Mouse (Mus musculus) lung, adult 2 months (tissue): Measurements from ENCODE around the gene Serpina11. TPM values are rescaled to one million over a fixed set of nuclear protein-coding genes. Genes with fewer than 3 reads are reported as not detected.

Experiments used
- DNase-seq: peaks from one replicate; pipeline ENCODE4 v3.0.0; 2022
- H3K4me1 ChIP-seq: fragments of 200-500 bp; 2 replicates; pipeline ENCODE4 v1.6.1; 2011; ENCODE audit warnings: low read length; ENCODE audit not compliant: control insufficient read depth, insufficient read depth
- H3K4me3 ChIP-seq: fragments of 200-500 bp; replicated peaks from 2 replicates; pipeline ENCODE3; 2011; ENCODE audit warnings: low read depth, mild to moderate bottlenecking, control low read depth, low read length; ENCODE audit errors: extremely low read depth
- CTCF ChIP-seq: fragments of 200-500 bp; IDR thresholded peaks from 2 replicates; pipeline ENCODE4 v1.5.1; 2011; ENCODE audit warnings: mild to moderate bottlenecking, low read length, control low read depth; ENCODE audit not compliant: insufficient read depth
- POLR2A ChIP-seq: fragments of 200-500 bp; IDR thresholded peaks from 2 replicates; pipeline ENCODE4 v1.6.1; 2011; ENCODE audit warnings: low read depth, mild to moderate bottlenecking, control low read depth, low read length, borderline replicate concordance; ENCODE audit errors: extremely low read depth
- WGBS: fragments of 180-500 bp; shearing (Covaris S2); methylation state at CpG from one replicate; pipeline ENCODE4 v1.1.7; 2018; 5-methylcytosine and 5-hydroxymethylcytosine counted together
- polyA plus RNA-seq: library from polyadenylated mRNA; depleted of rRNA; stranded (reverse); fragments of >200 nt; gene quantifications from 2 replicates; pipeline ENCODE4 v1.2.3, GENCODE M21; 2012; rRNA removed

Gene Serpina11
- 0.15 TPM in 1 of 2 replicates, not detected in the other for polyA plus RNA-seq

DNA sequence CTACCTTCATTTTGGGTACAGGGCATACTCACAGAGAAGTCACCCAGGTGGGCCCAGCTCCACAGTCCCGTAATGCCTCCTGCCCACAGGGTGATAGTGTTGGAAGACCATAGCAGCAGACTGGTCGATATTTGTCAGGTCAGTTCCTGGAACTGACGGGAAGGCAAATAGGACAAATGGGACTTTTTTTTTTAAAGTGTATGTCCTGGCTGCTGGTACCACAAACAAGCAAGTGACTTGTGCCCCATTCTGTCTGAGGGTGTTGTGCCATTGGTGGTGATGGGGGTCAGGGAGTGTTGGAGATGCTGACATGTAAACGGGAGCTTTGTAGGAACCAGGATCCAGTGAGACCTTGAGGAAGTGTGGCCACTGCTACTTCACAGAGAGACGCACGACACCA, at the start of gene Serpina11:
Gene Serpina11, minus strand, starts transcription at position 101 of the 400 bp plus-strand sequence.
- H3K4me1 ChIP-seq: no peaks in the 10 kb centered on the region
- no peak within 1 kb of the TSS for H3K4me3 ChIP-seq
- TF ChIP-seq POLR2A (no peak), CTCF (no peak)
- WGBS: 76% methylated on average over 6 of the region's 6 CpGs
- no peak for DNase-seq

DNA sequence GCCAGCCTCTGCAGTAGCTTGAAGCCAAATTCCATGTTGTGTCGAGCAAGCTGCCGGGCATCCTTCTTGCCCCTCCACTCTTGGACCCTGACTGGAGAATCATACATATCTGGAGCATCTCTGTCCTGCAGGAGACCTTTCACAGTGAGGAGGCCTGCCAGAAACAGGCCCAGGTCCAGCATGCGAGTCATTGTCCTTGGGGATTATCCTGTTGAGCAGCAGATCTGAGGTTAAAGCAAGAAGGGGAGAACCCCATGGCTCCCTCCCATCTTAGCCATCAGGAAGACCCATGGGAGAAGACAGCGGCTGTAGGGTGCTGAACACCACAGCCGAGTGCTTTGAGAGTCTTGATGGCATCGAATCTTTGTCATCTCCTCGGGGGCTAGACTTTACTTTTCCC, 48.4 kb upstream of the Serpina11 start:
- WGBS: 89% methylated on average over 7 of the region's 7 CpGs
- H3K4me3 ChIP-seq: no peak overlapping the region
- no peak for DNase-seq
- TF ChIP-seq CTCF: no peak
- TF ChIP-seq POLR2A: no peak
- no peaks in the 10 kb centered on the region for H3K4me1 ChIP-seq

- TF ChIP-seq CTCF: no peak
- TF ChIP-seq POLR2A: no peak
- 100% methylated on average over 1 of the region's 1 CpGs for WGBS
- no peak for DNase-seq
- no peak overlapping the region for H3K4me3 ChIP-seq
- H3K4me1 ChIP-seq: no peaks in the 10 kb centered on the region
Measured at GRCm38 (mm10) chr12:104033752-104034151, 44.0 kb upstream of the Serpina11 start.

- peak; percentile 59 for TF ChIP-seq CTCF
- TF ChIP-seq POLR2A: no peak
- no peak overlapping the region for H3K4me3 ChIP-seq
- 43% methylated on average over 8 of the region's 8 CpGs for WGBS
- peak; percentile 28 for DNase-seq
- H3K4me1 ChIP-seq: no peaks in the 10 kb centered on the region
Measured at GRCm38 (mm10) chr12:104029986-104030385, 40.2 kb upstream of the Serpina11 start.

DNA sequence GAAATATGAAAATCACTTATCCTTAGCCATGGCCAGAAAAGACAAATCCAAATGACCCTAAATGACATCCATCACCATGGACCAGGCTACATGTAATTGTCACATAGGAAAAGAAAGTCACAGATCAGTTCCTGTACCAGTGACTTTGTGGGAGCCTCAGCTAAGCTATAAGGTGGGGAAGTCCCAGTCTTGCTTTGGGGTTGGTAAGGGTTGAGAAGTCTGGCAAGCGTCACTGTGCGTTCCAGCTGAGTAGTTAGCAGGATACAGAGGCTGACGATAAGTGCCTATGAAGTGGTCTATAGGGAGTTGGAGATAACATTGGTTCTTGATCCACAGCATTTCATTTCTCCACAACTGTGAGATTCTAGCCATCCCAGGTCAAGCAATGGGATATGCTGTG, 25.5 kb upstream of the Serpina11 start:
- no peak for DNase-seq
- WGBS: 64% methylated on average over 3 of the region's 3 CpGs
- Histone ChIP-seq H3K4me1 (no peaks in the 10 kb centered on the region), H3K4me3 (no peak overlapping the region)
- TF ChIP-seq CTCF: no peak
- TF ChIP-seq POLR2A: no peak

DNA sequence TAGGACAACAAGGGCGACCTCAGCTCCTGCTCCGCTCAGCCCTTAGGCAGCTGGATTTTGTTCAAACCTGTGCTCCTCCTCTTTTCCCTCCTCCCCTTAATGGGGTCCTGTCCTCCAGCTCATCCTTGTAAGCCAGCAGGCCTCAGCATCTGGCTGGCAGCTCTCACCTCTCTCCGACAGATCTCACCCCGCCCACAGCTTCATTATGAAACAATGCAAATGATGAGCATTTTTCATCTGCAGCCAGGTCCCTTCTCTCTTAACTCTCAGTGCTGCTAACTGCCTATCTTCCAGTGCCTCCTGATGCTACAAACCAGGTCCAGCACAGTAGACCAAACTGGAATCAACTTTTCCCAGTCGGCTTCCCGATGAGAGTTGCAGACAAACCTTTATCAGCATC, 23.9 kb upstream of the Serpina11 start, which contains the start of gene Serpina9:
Gene Serpina9, minus strand, starts transcription at position 136 of the 400 bp plus-strand sequence.
- Histone ChIP-seq H3K4me1 (no peaks in the 10 kb centered on the region), H3K4me3 (no peak within 1 kb of the TSS)
- WGBS: 83% methylated on average over 6 of the region's 6 CpGs
- no peak for TF ChIP-seq CTCF
- no peak for DNase-seq

DNA sequence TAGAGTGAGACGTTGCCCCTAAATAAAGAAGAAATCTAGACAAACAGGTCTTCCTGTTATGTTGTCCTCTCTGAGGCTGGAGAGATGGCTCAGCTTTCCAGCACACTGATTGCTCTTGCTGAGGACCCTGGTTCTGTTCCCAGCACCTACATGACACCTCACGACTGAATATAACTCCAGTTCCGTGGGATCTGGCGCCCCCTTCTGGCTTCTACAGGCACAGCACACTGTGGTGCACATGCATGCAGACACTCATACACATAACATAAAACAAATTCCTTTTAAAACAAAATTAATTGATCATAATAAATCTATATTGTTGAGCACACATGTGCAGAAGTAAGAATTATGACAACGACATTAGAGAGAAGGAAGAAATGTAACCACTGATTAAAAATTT, 14.9 kb upstream of the Serpina11 start:
- 84% methylated on average over 5 of the region's 5 CpGs for WGBS
- no peak for DNase-seq
- TF ChIP-seq CTCF: no peak
- no peak for TF ChIP-seq POLR2A
- H3K4me1 ChIP-seq: peaks cover 9% of the 10 kb centered on the region; the same call in 1 of the 2 replicates
- H3K4me3 ChIP-seq: no peak overlapping the region

DNA sequence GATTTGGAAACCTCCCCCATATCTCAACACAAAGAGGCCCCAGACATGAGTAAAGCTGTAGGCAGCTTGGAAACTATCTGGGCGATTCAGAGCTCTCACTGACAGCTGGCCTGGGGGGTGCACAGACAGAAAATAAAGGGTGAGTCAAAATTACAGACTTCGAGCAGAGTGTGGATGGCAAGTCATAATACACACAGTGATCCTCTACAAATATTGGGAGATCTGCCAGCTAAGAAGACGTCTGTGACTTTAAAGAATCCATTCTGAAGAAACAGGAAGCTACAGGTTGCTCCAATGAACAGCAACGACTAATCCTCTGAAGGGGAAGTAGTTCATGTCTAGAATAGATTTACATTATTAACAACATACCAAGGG, 13.5 kb upstream of the Serpina11 start:
- TF ChIP-seq POLR2A (no peak), CTCF (no peak)
- 16% methylated on average over 4 of the region's 4 CpGs for WGBS
- no peak for DNase-seq

GRCm38 (mm10) chr12:104002569-104003237, 12.9 kb upstream of the Serpina11 start:
- WGBS: 32% methylated on average over 10 of the region's 10 CpGs
- TF ChIP-seq POLR2A: no peak
- Histone ChIP-seq H3K4me1 (peaks cover 9% of the 10 kb centered on the region; the same call in 1 of the 2 replicates), H3K4me3 (no peak overlapping the region)
- peak; percentile 48 for DNase-seq

More for the DNA sequence above, 13.5 kb upstream of the Serpina11 start:
- Histone ChIP-seq H3K4me1 (peaks cover 9% of the 10 kb centered on the region; the same call in 1 of the 2 replicates), H3K4me3 (no peak overlapping the region)

DNA sequence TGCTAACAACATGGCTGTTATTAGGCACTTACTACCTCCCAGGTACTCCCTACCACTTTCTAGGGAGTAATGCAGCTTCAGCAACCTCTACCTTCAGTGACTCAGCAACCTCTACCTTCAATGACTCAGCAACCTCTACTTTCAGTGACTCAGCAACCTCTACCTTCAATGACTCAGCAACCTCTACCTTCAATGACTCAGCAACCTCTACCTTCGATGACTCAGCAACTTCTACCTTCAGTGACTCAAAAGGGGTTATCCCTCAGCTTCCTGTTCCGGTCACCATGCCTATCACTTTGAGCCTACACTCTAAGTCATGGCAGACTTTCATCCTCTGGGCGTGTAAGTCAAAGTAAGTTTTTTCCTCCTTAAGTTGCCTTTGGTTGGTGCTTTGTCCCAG, 10.8 kb upstream of the Serpina11 start:
- WGBS: 88% methylated on average over 3 of the region's 3 CpGs
- no peak for DNase-seq
- Histone ChIP-seq H3K4me1 (peaks cover 9% of the 10 kb centered on the region; the same call in 1 of the 2 replicates), H3K4me3 (no peak overlapping the region)
- TF ChIP-seq CTCF: no peak
- no peak for TF ChIP-seq POLR2A

DNA sequence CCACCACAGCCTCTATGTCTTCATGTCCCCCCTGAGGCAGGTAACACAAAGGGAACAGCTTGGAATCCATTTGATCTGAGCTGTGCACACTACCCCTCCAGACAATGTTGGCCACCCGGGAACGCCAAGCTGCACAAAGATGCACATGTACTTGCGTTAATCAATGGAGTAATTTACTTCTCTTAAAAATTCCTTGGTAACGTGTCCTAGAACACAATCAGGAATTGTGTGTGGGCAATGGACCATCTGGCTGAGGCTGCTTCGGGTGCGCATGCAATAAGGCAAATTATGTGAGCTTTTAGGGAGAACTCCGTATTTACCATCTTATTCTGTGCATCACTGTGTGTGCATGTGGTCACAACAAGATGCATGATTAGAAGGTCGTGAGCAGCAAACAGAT, 9.9 kb upstream of the Serpina11 start:
- WGBS: 89% methylated on average over 8 of the region's 8 CpGs

More for the DNA sequence above, 9.9 kb upstream of the Serpina11 start:
- Histone ChIP-seq H3K4me1 (peaks cover 9% of the 10 kb centered on the region; the same call in 1 of the 2 replicates), H3K4me3 (no peak overlapping the region)
- DNase-seq: no peak
- no peak for TF ChIP-seq CTCF
- TF ChIP-seq POLR2A: no peak
